Mouse (Mus musculus): Measurements from ENCODE around the gene Fam241a. TPM values are rescaled to one million over a fixed set of nuclear protein-coding genes. Genes with fewer than 3 reads are reported as not detected.

The Fam241a gene
- polyA plus RNA-seq, 1 experiment, result 7.7 TPM

GRCm38 (mm10) chr3:127841926-127842325 lies 54.2 kb downstream of the Fam241a start:
- TF ChIP-seq GATA1 (IDR thresholded peaks at IDR 0.05; ENCODE audit: borderline replicate concordance, low read length) (no peak), FLI1 (IDR thresholded peaks at IDR 0.05; ENCODE audit: low read length) (no peak)
- Histone ChIP-seq H3K27me3 (replicated peaks) (peaks cover 14% of the 10 kb centered on the region), H3K9me3 (peaks cover 12% of the 10 kb centered on the region), H3K36me3 (replicated peaks; ENCODE audit: low read length) (no peaks in the 10 kb centered on the region), H3K4me1 (peaks cover 13% of the 10 kb centered on the region), H3K4me3 (replicated peaks) (no peak overlapping the region)

- Histone ChIP-seq H3K36me3 (replicated peaks; ENCODE audit: low read length) (peaks cover 9% of the 10 kb centered on the region), H3K9me3 (no peaks in the 10 kb centered on the region), H3K4me3 (replicated peaks) (peak overlapping the region; percentile 97), H3K4me1 (peaks cover 48% of the 10 kb centered on the region), H3K27me3 (replicated peaks) (peaks cover 9% of the 10 kb centered on the region)
- TF ChIP-seq GATA1 (IDR thresholded peaks at IDR 0.05; ENCODE audit: borderline replicate concordance, low read length), result no peak
- no peak for TF ChIP-seq FLI1 (IDR thresholded peaks at IDR 0.05; ENCODE audit: low read length)
Measured at GRCm38 (mm10) chr3:127837972-127838644, 58.0 kb downstream of the Fam241a start.

GRCm38 (mm10) chr3:127837154-127837865 lies 58.8 kb downstream of the Fam241a start, which contains the start of gene Ap1ar:
Gene Ap1ar, minus strand, starts transcription at chr3:127837523.
- TF ChIP-seq FLI1 (IDR thresholded peaks at IDR 0.05; ENCODE audit: low read length) (peak; percentile 21; the same call in 1 of the 2 replicates), GATA1 (IDR thresholded peaks at IDR 0.05; ENCODE audit: borderline replicate concordance, low read length) (no peak)
- no peaks in the 10 kb centered on the region for H3K9me3 ChIP-seq
- peaks cover 49% of the 10 kb centered on the region for H3K4me1 ChIP-seq
- peaks cover 5% of the 10 kb centered on the region for H3K27me3 ChIP-seq (replicated peaks)
- H3K4me3 ChIP-seq (replicated peaks), result peak within 1 kb of the TSS; percentile 97
- H3K36me3 ChIP-seq (replicated peaks; ENCODE audit: low read length), result peaks cover 17% of the 10 kb centered on the region

- Histone ChIP-seq H3K9me3 (no peaks in the 10 kb centered on the region), H3K27me3 (replicated peaks) (peaks cover 4% of the 10 kb centered on the region), H3K36me3 (replicated peaks; ENCODE audit: low read length) (peaks cover 20% of the 10 kb centered on the region), H3K4me3 (replicated peaks) (peak overlapping the region; percentile 97), H3K4me1 (peaks cover 49% of the 10 kb centered on the region)
- no peak for TF ChIP-seq GATA1 (IDR thresholded peaks at IDR 0.05; ENCODE audit: borderline replicate concordance, low read length)
- no peak for TF ChIP-seq FLI1 (IDR thresholded peaks at IDR 0.05; ENCODE audit: low read length)
Measured at GRCm38 (mm10) chr3:127836798-127837153, 59.3 kb downstream of the Fam241a start.

- Histone ChIP-seq H3K27me3 (replicated peaks) (no peaks in the 10 kb centered on the region), H3K36me3 (replicated peaks; ENCODE audit: low read length) (peaks cover 29% of the 10 kb centered on the region), H3K4me1 (peaks cover 54% of the 10 kb centered on the region), H3K4me3 (replicated peaks) (no peak overlapping the region), H3K9me3 (no peaks in the 10 kb centered on the region)
- TF ChIP-seq GATA1 (IDR thresholded peaks at IDR 0.05; ENCODE audit: borderline replicate concordance, low read length), result no peak
- TF ChIP-seq FLI1 (IDR thresholded peaks at IDR 0.05; ENCODE audit: low read length), result no peak
Measured at GRCm38 (mm10) chr3:127835594-127835993, 60.5 kb downstream of the Fam241a start.

GRCm38 (mm10) chr3:127834040-127834439 lies 62.1 kb downstream of the Fam241a start:
- no peak for TF ChIP-seq GATA1 (IDR thresholded peaks at IDR 0.05; ENCODE audit: borderline replicate concordance, low read length)
- no peak for TF ChIP-seq FLI1 (IDR thresholded peaks at IDR 0.05; ENCODE audit: low read length)
- peaks cover 53% of the 10 kb centered on the region for H3K4me1 ChIP-seq

GRCm38 (mm10) chr3:127831079-127831478 lies 65.0 kb downstream of the Fam241a start:
- TF ChIP-seq FLI1 (IDR thresholded peaks at IDR 0.05; ENCODE audit: low read length), result no peak
- TF ChIP-seq GATA1 (IDR thresholded peaks at IDR 0.05; ENCODE audit: borderline replicate concordance, low read length), result no peak
- Histone ChIP-seq H3K4me3 (replicated peaks) (no peak overlapping the region), H3K4me1 (peaks cover 47% of the 10 kb centered on the region), H3K9me3 (no peaks in the 10 kb centered on the region), H3K36me3 (replicated peaks; ENCODE audit: low read length) (peaks cover 41% of the 10 kb centered on the region), H3K27me3 (replicated peaks) (no peaks in the 10 kb centered on the region)

More at GRCm38 (mm10) chr3:127834040-127834439, 62.1 kb downstream of the Fam241a start:
- H3K9me3 ChIP-seq, result no peaks in the 10 kb centered on the region
- no peaks in the 10 kb centered on the region for H3K27me3 ChIP-seq (replicated peaks)
- H3K4me3 ChIP-seq (replicated peaks), result no peak overlapping the region
- peaks cover 35% of the 10 kb centered on the region for H3K36me3 ChIP-seq (replicated peaks; ENCODE audit: low read length)

GRCm38 (mm10) chr3:127830183-127830582 lies 65.9 kb downstream of the Fam241a start:
- TF ChIP-seq GATA1 (IDR thresholded peaks at IDR 0.05; ENCODE audit: borderline replicate concordance, low read length) (no peak), FLI1 (IDR thresholded peaks at IDR 0.05; ENCODE audit: low read length) (no peak)
- peaks cover 41% of the 10 kb centered on the region for H3K36me3 ChIP-seq (replicated peaks; ENCODE audit: low read length)

GRCm38 (mm10) chr3:127827123-127827522 lies 69.0 kb downstream of the Fam241a start:
- H3K9me3 ChIP-seq, result no peaks in the 10 kb centered on the region
- peaks cover 31% of the 10 kb centered on the region for H3K36me3 ChIP-seq (replicated peaks; ENCODE audit: low read length)
- H3K4me1 ChIP-seq, result peaks cover 51% of the 10 kb centered on the region
- H3K27me3 ChIP-seq (replicated peaks), result no peaks in the 10 kb centered on the region
- H3K4me3 ChIP-seq (replicated peaks), result no peak overlapping the region
- TF ChIP-seq GATA1 (IDR thresholded peaks at IDR 0.05; ENCODE audit: borderline replicate concordance, low read length) (no peak), FLI1 (IDR thresholded peaks at IDR 0.05; ENCODE audit: low read length) (no peak)

More at GRCm38 (mm10) chr3:127830183-127830582, 65.9 kb downstream of the Fam241a start:
- Histone ChIP-seq H3K9me3 (no peaks in the 10 kb centered on the region), H3K4me1 (peaks cover 45% of the 10 kb centered on the region), H3K27me3 (replicated peaks) (no peaks in the 10 kb centered on the region), H3K4me3 (replicated peaks) (no peak overlapping the region)

GRCm38 (mm10) chr3:127826503-127826902 lies 69.6 kb downstream of the Fam241a start:
- TF ChIP-seq FLI1 (IDR thresholded peaks at IDR 0.05; ENCODE audit: low read length), result no peak
- no peak for TF ChIP-seq GATA1 (IDR thresholded peaks at IDR 0.05; ENCODE audit: borderline replicate concordance, low read length)
- no peaks in the 10 kb centered on the region for H3K9me3 ChIP-seq
- H3K4me3 ChIP-seq (replicated peaks), result no peak overlapping the region
- peaks cover 58% of the 10 kb centered on the region for H3K4me1 ChIP-seq
- H3K36me3 ChIP-seq (replicated peaks; ENCODE audit: low read length), result peaks cover 30% of the 10 kb centered on the region
- H3K27me3 ChIP-seq (replicated peaks), result no peaks in the 10 kb centered on the region
